ENCODE assay signal across 8 mouse cellular contexts in genomic region chr6:97204952-97205351, GRCm38 (mm10). TPM values are rescaled to one million over a fixed set of nuclear protein-coding genes. Genes with fewer than 3 reads are reported as not detected.
DNase-seq lines count a peak whose midpoint lies in the region; ATAC-seq and TF ChIP-seq lines count a peak whose summit lies in the region.

No protein-coding gene starts in this region.

- peaks cover 24% of the 10 kb centered on the region for H3K36me3 ChIP-seq in E14TG2a.4 (ENCODE audit: insufficient read depth, low read length)
- H3K36me3 ChIP-seq in hindbrain, embryonic 11.5 days (ENCODE audit: control insufficient read depth, insufficient read depth, low read length), result no peaks in the 10 kb centered on the region
- no peaks in the 10 kb centered on the region for H3K36me3 ChIP-seq in neural tube, embryonic 13.5 days

- DNase-seq in frontal cortex, postnatal 14 days (ENCODE audit: low spot score in 2 of 2), result no peak
- peak; percentile 55 to 56 for DNase-seq in cerebellum, postnatal 14 days
- peak; percentile 53 for DNase-seq in hindbrain, embryonic 11.5 days (ENCODE audit: low spot score)
- DNase-seq in liver, result peak; percentile 51
- no peak for DNase-seq in Muller cell, postnatal 12 days (ENCODE audit: inconsistent ontology term)

- H3K4me1 ChIP-seq in E14TG2a.4 (replicated peaks; ENCODE audit: low read depth, low read length), result peaks cover 80% of the 10 kb centered on the region
- H3K4me1 ChIP-seq in hindbrain, embryonic 11.5 days (replicated peaks; ENCODE audit: control insufficient read depth, insufficient read depth, low read length), result no peaks in the 10 kb centered on the region
- peaks cover 16% of the 10 kb centered on the region for H3K4me1 ChIP-seq in neural tube, embryonic 13.5 days (replicated peaks)

- ATAC-seq in frontal cortex, adult (ENCODE audit: low TSS enrichment), result 0 out of 2 replicates have a peak, but pooled peaks have one; percentile 0
- peak; percentile 74 for ATAC-seq in hindbrain, embryonic 11.5 days (ENCODE audit: low FRiP score)
- ATAC-seq in neural tube, embryonic 13.5 days (ENCODE audit: low read depth), result peak; percentile 58

- H3K27me3 ChIP-seq in E14TG2a.4 (ENCODE audit: insufficient read depth, low read length), result no peaks in the 10 kb centered on the region
- no peaks in the 10 kb centered on the region for H3K27me3 ChIP-seq in hindbrain, embryonic 11.5 days (ENCODE audit: control insufficient read depth, insufficient read depth, low read length)
- H3K27me3 ChIP-seq in neural tube, embryonic 13.5 days, result no peaks in the 10 kb centered on the region

- no peaks in the 10 kb centered on the region for H3K9me3 ChIP-seq in E14TG2a.4 (ENCODE audit: low read length)
- H3K9me3 ChIP-seq in hindbrain, embryonic 11.5 days (ENCODE audit: control insufficient read depth, low read length), result no peaks in the 10 kb centered on the region
- no peaks in the 10 kb centered on the region for H3K9me3 ChIP-seq in neural tube, embryonic 13.5 days

- TF ChIP-seq CTCF in E14TG2a.4 (conservative IDR thresholded peaks at IDR 0.05; ENCODE audit: low read length), result no peak

- H3K4me3 ChIP-seq in E14TG2a.4 (replicated peaks; ENCODE audit: low read length), result peak overlapping the region; percentile 98
- H3K4me3 ChIP-seq in hindbrain, embryonic 11.5 days (ENCODE audit: low read depth, low read length), result peak overlapping the region; percentile 82
- H3K4me3 ChIP-seq in neural tube, embryonic 13.5 days, result peak overlapping the region; percentile 72

- peak overlapping the region; percentile 80 for H3K27ac ChIP-seq in hindbrain, embryonic 11.5 days (ENCODE audit: low read depth, low read length)
- H3K27ac ChIP-seq in neural tube, embryonic 13.5 days (replicated peaks), result peak overlapping the region; percentile 93

- H3K9ac ChIP-seq in hindbrain, embryonic 11.5 days (ENCODE audit: low read depth, low read length), result peak overlapping the region; percentile 99
- H3K9ac ChIP-seq in neural tube, embryonic 13.5 days, result peak overlapping the region; percentile 94

- peak overlapping the region; percentile 57 for H3K4me2 ChIP-seq in hindbrain, embryonic 11.5 days (replicated peaks; ENCODE audit: low read depth, low read length)
- peak overlapping the region; percentile 56 for H3K4me2 ChIP-seq in neural tube, embryonic 13.5 days

- under 1% methylated on average over 16 of the region's 16 CpGs for WGBS in hindbrain, embryonic 11.5 days
- 0% methylated on average over 16 of the region's 16 CpGs for WGBS in neural tube, embryonic 13.5 days

RNA-seq across cellular contexts. Expression of gene Uba3, which starts 0.5 kb away (rescaled TPM):
- polyA plus RNA-seq in hindbrain, embryonic 11.5 days (2014; fragmentation: Nextera tagmentation; extraction: Ambion mirVana), result 104 and 111 TPM in 2 replicates
- 88.0 and 96.8 TPM in 2 replicates for polyA plus RNA-seq in neural tube, embryonic 13.5 days (2015; fragmentation: Nextera tagmentation; extraction: Ambion mirVana)

RNA-seq across cellular contexts. Expression of gene Arl6ip5, which starts 5.5 kb away (rescaled TPM):
- polyA plus RNA-seq in hindbrain, embryonic 11.5 days (2014; fragmentation: Nextera tagmentation; extraction: Ambion mirVana), result 40.4 and 48.0 TPM in 2 replicates
- 126 and 129 TPM in 2 replicates for polyA plus RNA-seq in neural tube, embryonic 13.5 days (2015; fragmentation: Nextera tagmentation; extraction: Ambion mirVana)

RNA-seq across cellular contexts. Expression of gene Tmf1, which starts 26.0 kb away (rescaled TPM):
- polyA plus RNA-seq in hindbrain, embryonic 11.5 days (2014; fragmentation: Nextera tagmentation; extraction: Ambion mirVana), result 34.4 and 42.5 TPM in 2 replicates
- polyA plus RNA-seq in neural tube, embryonic 13.5 days (2015; fragmentation: Nextera tagmentation; extraction: Ambion mirVana), result 43.1 and 44.9 TPM in 2 replicates

RNA-seq across cellular contexts. Expression of gene Lmod3, which starts 47.6 kb away (rescaled TPM):
- polyA plus RNA-seq in hindbrain, embryonic 11.5 days (2014; fragmentation: Nextera tagmentation; extraction: Ambion mirVana), result 0.42 and 0.66 TPM in 2 replicates
- 0.47 and 1.0 TPM in 2 replicates for polyA plus RNA-seq in neural tube, embryonic 13.5 days (2015; fragmentation: Nextera tagmentation; extraction: Ambion mirVana)

RNA-seq across cellular contexts. Expression of gene Eogt, which starts 56.0 kb away (rescaled TPM):
- 8.4 and 8.6 TPM in 2 replicates for polyA plus RNA-seq in hindbrain, embryonic 11.5 days (2014; fragmentation: Nextera tagmentation; extraction: Ambion mirVana)
- 8.9 and 10.7 TPM in 2 replicates for polyA plus RNA-seq in neural tube, embryonic 13.5 days (2015; fragmentation: Nextera tagmentation; extraction: Ambion mirVana)

Comparison
In these comparisons a context has a peak if more than half of its experiments do, and no peak if none do; other contexts are left out.
1. ATAC-seq: peak in every context shown above with its lines; median percentile 74 in hindbrain, embryonic 11.5 days; 58 in neural tube, embryonic 13.5 days; 0 in frontal cortex, adult.
2. DNase-seq: peak in cerebellum, postnatal 14 days (2 of 2), hindbrain, embryonic 11.5 days (single experiment) and liver (single experiment); none in frontal cortex, postnatal 14 days (0 of 2) and Muller cell, postnatal 12 days (single experiment).
3. Peak in every context shown above with its lines, with median percentiles within 50 percentile points of each other: H3K4me3 ChIP-seq.